Mouse (Mus musculus): ENCODE measurements around the gene Hist2h2be. TPM values are rescaled to one million over a fixed set of nuclear protein-coding genes. Genes with fewer than 3 reads are reported as not detected.
"Not testable (repeated sequence)": the region's sequence is repeated elsewhere in the genome, so short reads cannot be mapped to it uniquely, and the experiment has no call there.

Gene Hist2h2be
- polyA plus RNA-seq, 1 experiment, result 16.7 TPM

DNA sequence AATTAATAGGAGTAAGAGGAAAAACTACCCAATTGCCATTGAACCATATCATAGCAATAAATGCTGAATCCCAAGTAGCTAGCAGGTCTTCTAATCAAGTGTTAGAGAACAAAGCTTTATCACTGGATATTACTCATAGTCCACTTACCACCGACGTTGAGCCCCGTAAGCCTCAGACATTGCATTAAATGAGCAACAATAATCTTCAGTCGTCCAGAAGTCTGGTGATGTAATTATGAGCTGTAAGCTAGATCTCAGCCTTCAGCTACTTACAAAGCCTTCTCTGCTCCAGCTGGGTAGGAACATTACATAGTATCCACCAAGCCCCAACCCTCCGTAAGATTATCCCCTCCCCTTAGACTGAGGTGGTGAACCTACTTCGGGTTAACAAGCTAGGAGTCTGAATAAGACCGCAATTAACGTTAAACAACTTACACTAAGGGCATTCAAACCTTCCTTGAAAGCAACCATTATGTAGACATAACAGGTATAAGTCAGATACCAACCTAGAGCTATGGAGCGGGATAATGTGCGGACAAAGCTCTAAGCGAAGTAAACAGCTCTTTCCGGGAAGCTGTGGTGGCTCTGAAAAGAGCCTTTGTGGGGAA lies 17.1 kb downstream of the Hist2h2be start:
- Histone ChIP-seq H3K27ac (ENCODE audit: control insufficient read depth, insufficient read depth, low read length) (peak overlapping the region; percentile 62), H3K4me1 (replicated peaks; ENCODE audit: control insufficient read depth, insufficient read depth, low read length) (peaks cover 7% of the 10 kb centered on the region), H3K36me3 (ENCODE audit: control insufficient read depth, insufficient read depth, low read length) (no peaks in the 10 kb centered on the region), H3K27me3 (ENCODE audit: control insufficient read depth, insufficient read depth, low read length) (no peaks in the 10 kb centered on the region), H3K4me3 (ENCODE audit: control insufficient read depth, insufficient read depth, low read length) (peak overlapping the region; percentile 45)
- no peak for DNase-seq
- no peak for TF ChIP-seq CTCF (IDR thresholded peaks at IDR 0.05; ENCODE audit: borderline replicate concordance, control insufficient read depth, extremely low read depth, insufficient read depth, low read length, poor library complexity)
- TF ChIP-seq POLR2A (IDR thresholded peaks at IDR 0.05; ENCODE audit: control insufficient read depth, extremely low read depth, insufficient read depth, low read length, poor library complexity), result no peak
- 6% methylated on average over 12 of the region's 12 CpGs for WGBS

DNA sequence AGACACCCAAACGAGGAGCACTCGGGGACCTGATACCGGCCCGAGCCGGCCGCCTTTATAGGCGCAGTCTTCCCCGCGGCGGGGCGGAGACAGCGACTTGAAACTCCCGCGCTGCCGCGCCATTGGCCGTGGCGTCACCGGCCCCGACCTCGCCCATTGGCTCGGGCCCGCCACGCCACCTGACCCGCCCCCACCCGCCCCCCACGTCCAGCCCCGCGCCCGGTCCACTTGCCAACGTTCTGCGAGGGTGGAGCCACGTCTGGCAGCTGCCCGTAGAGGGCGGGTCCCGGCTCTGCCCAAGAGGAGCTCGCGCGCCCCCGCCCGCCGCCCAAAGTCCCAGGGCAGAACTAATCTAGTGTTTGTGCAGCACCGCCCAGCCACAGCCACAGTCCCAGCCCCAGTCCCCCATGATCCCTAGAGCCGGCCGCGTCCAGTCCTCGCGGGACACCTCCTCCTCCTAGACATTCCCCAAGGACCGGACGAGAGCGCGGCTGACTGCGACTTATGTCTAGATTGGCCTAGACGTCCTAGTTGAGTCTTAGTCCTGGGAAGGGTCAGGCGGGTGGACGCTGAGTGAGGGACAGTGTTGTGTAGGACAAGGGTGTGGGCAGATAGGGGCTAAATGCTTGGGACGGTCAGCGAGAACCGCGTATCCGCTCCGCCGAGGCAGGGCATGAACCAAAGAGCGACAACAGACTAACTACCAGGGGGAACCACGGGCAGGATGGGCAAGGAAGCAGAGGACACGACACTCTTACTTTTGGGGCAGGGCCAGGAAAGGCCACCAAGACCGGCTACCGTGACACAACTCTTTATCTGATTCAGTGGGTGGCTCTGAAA lies 18.3 kb downstream of the Hist2h2be start, which contains the start of gene Hist2h3c2:
Gene Hist2h3c2, minus strand, starts transcription at position 174 of the 840 bp plus-strand sequence.
- H3K27ac ChIP-seq (ENCODE audit: control insufficient read depth, insufficient read depth, low read length), result peak within 1 kb of the TSS; percentile 91
- not testable (repeated sequence) for H3K27me3 ChIP-seq (ENCODE audit: control insufficient read depth, insufficient read depth, low read length); DNase-seq; H3K36me3 ChIP-seq (ENCODE audit: control insufficient read depth, insufficient read depth, low read length)
- 2% methylated on average over 15 of the region's 68 CpGs for WGBS
- peaks cover 11% of the 10 kb centered on the region for H3K4me1 ChIP-seq (replicated peaks; ENCODE audit: control insufficient read depth, insufficient read depth, low read length)
- peak within 1 kb of the TSS; percentile 68 for H3K4me3 ChIP-seq (ENCODE audit: control insufficient read depth, insufficient read depth, low read length)

- H3K27me3 ChIP-seq (ENCODE audit: control insufficient read depth, insufficient read depth, low read length); H3K36me3 ChIP-seq (ENCODE audit: control insufficient read depth, insufficient read depth, low read length): not testable (repeated sequence)
- Histone ChIP-seq H3K27ac (ENCODE audit: control insufficient read depth, insufficient read depth, low read length) (peak within 1 kb of the TSS; percentile 91), H3K4me1 (replicated peaks; ENCODE audit: control insufficient read depth, insufficient read depth, low read length) (peaks cover 13% of the 10 kb centered on the region), H3K4me3 (ENCODE audit: control insufficient read depth, insufficient read depth, low read length) (peak within 1 kb of the TSS; percentile 68)
- TF ChIP-seq POLR2A (IDR thresholded peaks at IDR 0.05; ENCODE audit: control insufficient read depth, extremely low read depth, insufficient read depth, low read length, poor library complexity), result peak; percentile 53
- DNase-seq, result peak; percentile 93
- 3% methylated on average over 38 of the region's 85 CpGs for WGBS
These were observed 19.3 kb downstream of the Hist2h2be start, which contains the start of gene Hist2h2aa2 for GRCm38 (mm10) chr3:96239949-96240798. TSS of gene Hist2h2aa2 (minus strand) at chr3:96240276.

DNA sequence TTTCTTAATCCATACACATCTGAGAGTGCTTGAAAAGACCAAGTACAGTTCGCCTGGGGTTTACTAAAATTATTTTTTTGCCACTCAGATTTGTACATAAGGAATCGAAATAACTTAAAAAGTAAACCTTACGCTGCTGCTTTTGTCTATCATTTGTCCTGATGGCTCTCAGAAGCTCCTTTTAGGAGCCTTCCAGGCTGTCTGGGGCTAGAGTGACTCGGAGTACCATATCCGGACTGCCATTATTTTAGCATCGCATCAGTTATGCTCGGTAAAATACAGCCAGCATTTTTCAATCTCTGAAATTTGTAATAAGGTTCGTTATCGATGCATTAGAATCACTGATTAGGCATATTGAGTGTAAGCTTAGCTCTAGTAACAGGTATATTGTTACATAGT lies 19.9 kb downstream of the Hist2h2be start:
- Histone ChIP-seq H3K36me3 (ENCODE audit: control insufficient read depth, insufficient read depth, low read length) (no peaks in the 10 kb centered on the region), H3K27ac (ENCODE audit: control insufficient read depth, insufficient read depth, low read length) (peak overlapping the region; percentile 66; the same call in 1 of the 2 replicates), H3K4me3 (ENCODE audit: control insufficient read depth, insufficient read depth, low read length) (no peak overlapping the region), H3K4me1 (replicated peaks; ENCODE audit: control insufficient read depth, insufficient read depth, low read length) (peaks cover 13% of the 10 kb centered on the region), H3K27me3 (ENCODE audit: control insufficient read depth, insufficient read depth, low read length) (no peaks in the 10 kb centered on the region)
- WGBS, result 91% methylated on average over 9 of the region's 9 CpGs
- no peak for DNase-seq
- no peak for TF ChIP-seq POLR2A (IDR thresholded peaks at IDR 0.05; ENCODE audit: control insufficient read depth, extremely low read depth, insufficient read depth, low read length, poor library complexity)
- no peak for TF ChIP-seq CTCF (IDR thresholded peaks at IDR 0.05; ENCODE audit: borderline replicate concordance, control insufficient read depth, extremely low read depth, insufficient read depth, low read length, poor library complexity)

DNA sequence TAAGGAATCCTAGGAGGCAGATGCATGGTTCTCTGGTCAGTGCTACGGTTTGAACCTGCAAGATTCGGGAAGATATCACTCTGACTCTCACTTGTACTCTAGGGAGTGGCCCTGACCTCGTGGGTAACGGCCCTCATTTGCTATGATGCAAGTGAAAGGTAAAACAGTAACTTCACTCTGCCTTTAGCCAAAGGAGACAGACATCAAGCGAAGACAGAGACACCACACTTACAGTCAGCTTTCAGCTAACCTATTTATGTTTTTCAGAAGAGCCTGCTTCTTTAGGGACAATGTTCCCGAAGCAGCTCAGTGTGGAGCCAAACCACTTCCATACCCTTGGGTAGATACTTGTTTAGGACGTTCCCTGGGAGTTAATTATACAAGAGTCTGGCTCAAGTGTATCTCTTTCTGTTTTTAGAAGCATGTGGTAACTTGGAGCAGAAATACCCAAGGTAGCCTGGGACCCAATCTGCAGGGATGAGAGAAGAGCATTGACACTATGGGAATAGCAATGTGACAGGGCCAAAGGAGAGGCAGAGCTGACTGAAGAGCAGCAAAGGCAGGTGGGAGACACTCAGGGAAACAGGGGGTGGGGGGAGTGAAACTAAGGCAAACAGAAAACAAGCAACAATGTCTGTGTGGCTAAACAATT lies 23.1 kb downstream of the Hist2h2be start:
- DNase-seq, result no peak
- WGBS, result 80% methylated on average over 7 of the region's 7 CpGs
- peak overlapping the region; percentile 5; the same call in 1 of the 2 replicates for H3K4me3 ChIP-seq (ENCODE audit: control insufficient read depth, insufficient read depth, low read length)
- peaks cover 16% of the 10 kb centered on the region for H3K4me1 ChIP-seq (replicated peaks; ENCODE audit: control insufficient read depth, insufficient read depth, low read length)
- no peaks in the 10 kb centered on the region for H3K27me3 ChIP-seq (ENCODE audit: control insufficient read depth, insufficient read depth, low read length)
- no peak for TF ChIP-seq CTCF (IDR thresholded peaks at IDR 0.05; ENCODE audit: borderline replicate concordance, control insufficient read depth, extremely low read depth, insufficient read depth, low read length, poor library complexity)
- TF ChIP-seq POLR2A (IDR thresholded peaks at IDR 0.05; ENCODE audit: control insufficient read depth, extremely low read depth, insufficient read depth, low read length, poor library complexity), result no peak
- no peaks in the 10 kb centered on the region for H3K36me3 ChIP-seq (ENCODE audit: control insufficient read depth, insufficient read depth, low read length)
- peak overlapping the region; percentile 97 for H3K27ac ChIP-seq (ENCODE audit: control insufficient read depth, insufficient read depth, low read length)

Measured in thymus, adult 2 months (tissue).